Mouse (Mus musculus): ENCODE results near the gene Hes5.

Gene Hes5

GRCm38 (mm10) chr4:154942632-154943322 lies 17.9 kb upstream of the Hes5 start:
- DNase-seq, result no peak

DNA sequence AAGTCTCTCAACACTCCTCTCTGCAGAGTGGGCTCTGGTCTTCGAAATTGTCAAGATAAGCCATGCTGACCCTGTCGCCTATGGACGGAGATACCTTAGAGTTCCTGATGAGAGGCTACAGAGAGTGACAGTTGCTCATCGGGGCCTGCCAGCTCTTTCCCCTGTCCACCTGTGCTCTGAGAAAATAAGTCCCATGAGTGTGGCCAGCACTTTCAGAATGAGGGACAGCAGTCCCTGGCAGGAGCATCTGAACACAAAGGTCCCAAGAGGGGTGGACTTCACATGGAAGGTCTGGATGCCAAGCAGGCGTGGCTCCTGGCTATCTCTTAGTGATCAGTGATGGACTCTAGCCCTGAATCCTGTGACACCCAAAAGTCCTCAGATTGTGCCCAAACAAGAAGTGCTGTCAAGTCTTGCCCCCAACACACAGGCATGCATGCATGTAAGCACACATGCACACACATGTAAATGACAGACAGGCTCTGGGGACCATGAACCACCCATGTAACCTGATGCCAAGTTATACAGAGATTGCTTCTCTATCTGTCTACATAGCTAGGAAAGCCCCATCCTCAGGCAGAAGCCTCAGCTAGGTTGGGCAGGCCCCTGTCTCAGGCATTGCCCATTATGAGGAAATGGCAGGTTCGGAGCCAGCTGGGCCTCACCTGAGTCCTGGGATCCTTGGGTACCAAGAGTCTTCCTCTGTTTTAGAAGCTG lies 17.2 kb upstream of the Hes5 start:
- DNase-seq, result no peak

DNA sequence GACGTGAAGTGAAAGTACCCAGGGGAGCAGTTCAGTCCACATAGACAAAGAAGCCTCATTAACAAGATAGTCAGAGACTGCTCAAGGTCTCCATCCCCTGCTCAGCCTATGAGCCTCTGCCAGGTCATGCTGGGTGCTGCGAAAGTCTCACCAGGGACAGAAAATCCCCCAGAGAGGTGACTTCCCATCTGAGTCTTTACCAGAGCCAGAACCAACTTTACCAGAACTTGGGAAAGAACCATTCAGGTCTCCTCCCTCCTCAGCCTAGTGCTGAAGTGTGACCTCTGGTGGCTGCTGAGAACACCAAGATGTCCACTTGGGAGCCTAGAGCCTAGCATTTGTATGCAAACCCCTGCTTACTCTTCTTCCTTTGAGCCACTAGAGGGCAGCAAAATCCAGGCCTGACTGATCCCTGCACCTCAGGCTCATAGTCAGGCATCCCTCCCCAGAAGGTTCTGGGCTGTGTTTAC lies 16.6 kb upstream of the Hes5 start:
- peak; percentile 62 for DNase-seq

DNA sequence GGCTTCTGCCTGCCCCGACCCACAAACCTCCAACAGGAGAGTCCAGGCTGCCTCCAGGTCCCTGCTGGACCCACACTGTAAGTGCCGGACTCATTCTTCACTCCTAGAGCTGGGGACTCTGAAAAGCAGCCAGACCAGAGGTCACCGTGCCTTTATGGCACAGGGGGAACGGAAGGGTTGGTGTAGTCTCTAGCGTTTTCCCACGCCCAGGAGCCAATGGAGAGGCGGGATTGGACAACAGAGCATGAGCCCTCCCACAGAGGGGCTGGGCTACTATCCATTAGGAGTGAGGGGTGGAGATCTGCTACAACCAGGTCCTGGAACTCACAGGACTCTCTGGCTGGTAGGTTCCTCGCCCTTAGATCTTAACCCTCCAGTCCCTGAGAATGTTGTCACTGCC lies 14.4 kb upstream of the Hes5 start:
- peak; percentile 47 for DNase-seq

DNA sequence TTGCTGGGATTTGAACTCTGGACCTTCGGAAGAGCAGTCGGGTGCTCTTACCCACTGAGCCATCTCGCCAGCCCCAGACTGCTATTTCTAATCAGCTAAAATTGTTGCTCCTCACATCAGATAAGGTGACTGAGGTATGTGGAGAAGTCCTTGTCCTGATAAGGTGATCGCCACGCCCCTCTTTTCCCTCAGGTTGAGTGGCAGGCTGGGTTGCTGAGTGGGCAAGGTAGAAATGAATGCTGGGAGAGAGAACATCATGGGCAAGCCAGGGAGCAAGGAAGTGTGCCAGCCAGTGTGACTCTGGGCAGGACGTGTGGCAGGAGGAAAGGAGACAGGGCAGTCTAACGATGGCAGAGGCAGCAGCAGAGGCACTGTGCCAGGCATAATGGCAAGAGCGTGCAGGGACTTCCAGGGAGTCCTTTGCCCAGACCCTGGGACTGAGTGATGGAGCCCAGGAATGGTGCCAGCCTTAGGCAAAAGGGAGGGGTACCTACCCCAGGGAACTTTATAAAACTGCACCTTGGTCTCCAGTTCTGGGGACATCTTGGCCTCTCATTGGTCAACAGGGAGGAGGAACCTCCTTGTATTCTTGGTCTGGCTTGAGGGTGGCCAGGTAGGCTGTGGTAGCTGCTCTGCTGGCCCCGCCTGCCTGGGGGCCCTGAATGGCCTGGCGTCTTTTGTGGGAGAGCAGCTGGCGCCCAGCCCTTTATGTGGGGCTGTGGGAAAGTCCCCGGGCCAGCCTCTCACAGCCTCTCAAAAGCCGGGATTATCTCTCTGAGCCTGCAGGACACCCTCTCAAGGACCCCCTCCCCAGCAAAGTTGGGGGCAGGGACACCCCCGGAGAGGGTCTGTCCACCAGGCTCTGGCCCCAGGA lies 12.4 kb upstream of the Hes5 start:
- peak; percentile 58 for DNase-seq

GRCm38 (mm10) chr4:154948940-154949588 lies 11.7 kb upstream of the Hes5 start:
- DNase-seq, result no peak

DNA sequence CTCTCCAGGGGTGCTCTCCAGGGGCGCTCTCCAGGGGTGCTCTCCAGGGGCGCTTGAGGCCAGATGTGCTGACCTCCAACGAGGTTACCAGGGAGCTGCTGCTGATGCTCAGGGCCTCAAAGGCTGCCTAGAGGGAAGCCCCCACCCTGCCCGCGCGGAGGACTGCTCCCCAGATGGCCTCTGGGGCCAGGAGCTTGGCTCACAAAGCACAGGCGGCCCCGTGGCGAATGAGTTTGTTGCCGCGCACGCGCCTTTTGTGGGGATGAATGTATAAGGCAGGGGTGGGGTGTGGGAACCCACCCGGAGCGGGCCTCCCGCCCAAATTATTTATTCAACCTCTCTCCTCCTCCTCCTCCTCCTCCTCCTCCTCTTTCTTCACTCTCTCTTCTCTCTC lies 11.1 kb upstream of the Hes5 start:
- DNase-seq, result no peak

DNA sequence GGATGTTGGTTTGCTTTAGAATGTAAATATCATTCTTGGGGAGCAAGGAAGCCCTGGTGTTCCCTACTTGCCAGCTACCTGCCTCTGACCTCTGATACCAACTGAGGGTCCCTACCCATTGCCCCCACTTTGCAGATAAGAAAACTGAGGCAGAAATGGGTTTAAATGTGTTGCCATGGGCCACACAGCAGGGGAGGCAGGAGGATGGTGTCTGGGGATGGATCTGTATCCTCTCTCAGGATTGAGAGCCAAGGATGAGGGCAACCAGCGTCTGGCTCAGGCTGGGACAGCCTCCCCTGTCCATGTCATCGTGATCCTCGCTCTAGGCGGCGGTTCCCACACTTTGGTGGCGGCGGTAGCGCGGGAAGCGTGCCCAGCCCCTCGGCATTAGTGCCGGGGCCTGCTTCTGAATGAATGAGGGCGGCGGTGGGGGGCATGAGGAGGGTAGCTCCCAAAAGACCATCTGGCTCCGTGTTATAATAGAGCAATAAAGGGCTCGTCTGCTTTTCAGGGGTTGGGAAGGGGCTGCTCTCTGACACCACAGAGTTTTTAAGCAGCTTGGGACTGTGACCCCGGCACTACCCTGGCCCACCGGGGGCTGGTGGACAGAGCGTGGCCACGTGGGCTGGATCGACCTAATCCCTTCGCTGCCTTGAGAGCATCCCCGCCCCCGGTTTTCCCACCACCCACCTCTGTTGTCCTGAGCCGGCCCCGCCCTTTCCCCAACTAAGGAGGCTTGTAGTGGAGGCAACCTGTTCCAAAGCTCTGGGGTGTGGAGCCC lies 8.1 kb upstream of the Hes5 start:
- no peak for DNase-seq

- DNase-seq, result no peak
These were observed 4.1 kb upstream of the Hes5 start for GRCm38 (mm10) chr4:154956604-154957003.

- DNase-seq, result no peak
These were observed 3.3 kb upstream of the Hes5 start for GRCm38 (mm10) chr4:154957289-154957993.

GRCm38 (mm10) chr4:154958171-154958570 lies 2.6 kb upstream of the Hes5 start:
- DNase-seq, result peak; percentile 64

GRCm38 (mm10) chr4:154958621-154959020 lies 2.1 kb upstream of the Hes5 start:
- no peak for DNase-seq

GRCm38 (mm10) chr4:154960021-154960689 lies 568 bp upstream of the Hes5 start:
- no peak for DNase-seq

- DNase-seq, result peak; percentile 44
These were observed 559 bp downstream of the Hes5 start for GRCm38 (mm10) chr4:154961226-154961738.

- DNase-seq, result no peak
These were observed 1.2 kb downstream of the Hes5 start for GRCm38 (mm10) chr4:154961911-154962310.

- DNase-seq, result no peak
These were observed 2.0 kb downstream of the Hes5 start for GRCm38 (mm10) chr4:154962683-154963082.

GRCm38 (mm10) chr4:154963190-154963836 lies 2.6 kb downstream of the Hes5 start:
- DNase-seq, result no peak

DNA sequence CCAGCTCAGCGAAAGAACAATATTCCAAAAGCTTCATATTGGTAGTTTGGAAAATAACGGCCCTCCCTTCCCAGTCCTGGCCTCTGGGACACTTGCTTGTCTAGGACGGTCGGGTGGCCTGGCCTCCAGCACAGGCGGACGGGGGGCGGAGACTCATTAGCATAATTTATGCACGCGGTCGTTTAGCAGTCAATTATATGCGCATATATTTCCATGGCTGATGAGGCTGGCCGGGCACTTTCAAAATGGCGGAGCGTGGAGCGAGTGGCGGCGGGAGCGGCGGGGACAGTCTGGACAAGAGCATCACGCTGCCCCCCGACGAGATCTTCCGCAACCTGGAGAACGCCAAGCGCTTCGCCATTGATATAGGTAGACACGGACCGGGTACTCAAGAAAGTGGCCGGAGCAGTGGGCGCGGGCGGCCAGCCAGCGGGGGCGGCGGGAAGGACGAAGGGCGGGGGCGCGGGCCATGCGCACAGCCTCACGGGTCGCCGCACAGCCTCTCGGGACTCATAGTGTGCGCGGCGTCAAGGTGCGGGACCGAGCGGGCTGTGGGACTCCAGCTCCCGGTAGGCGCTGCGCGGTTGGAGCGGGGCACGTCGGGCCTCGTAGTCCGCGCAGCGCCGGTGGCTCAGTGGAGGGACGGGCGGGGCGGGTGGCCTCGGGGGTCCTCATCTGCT lies 3.3 kb downstream of the Hes5 start, which contains the start of gene Pank4:
Pank4 (plus strand) TSS at position 223 of the 680 bp plus-strand sequence.
- peak; percentile 93 for DNase-seq

GRCm38 (mm10) chr4:154964581-154965235 lies 4.0 kb downstream of the Hes5 start:
- no peak for DNase-seq
